Mouse (Mus musculus) embryonic facial prominence, embryonic 13.5 days (tissue): ENCODE measurements at regions not wholly inside any gene's neighbourhood (a gene's known extent, or its start where the extent isn't known, plus 50 kb on each side); places are given as distances from the start of the nearest gene placed in this dataset.
A peak's percentile ranks its signal among the peaks of the same experiment; 100 is the strongest.

Source experiments
- ATAC-seq: fragments of 200-750 bp; cut with Nextera tagmentation; 2 replicates; pipeline ENCODE4 v1.8.0; 2017; ENCODE audit warnings: low read depth; ENCODE audit not compliant: insufficient number of reproducible peaks, insufficient read depth, low FRiP score, low TSS enrichment
- H3K27ac ChIP-seq: fragments of 300-500 bp; sonication (generic); 2 replicates; pipeline ENCODE4 v1.5.1; 2015; ENCODE audit warnings: moderate library complexity, mild to moderate bottlenecking, inconsistent platforms
- H3K27me3 ChIP-seq: fragments of 300-500 bp; sonication (generic); 2 replicates; pipeline ENCODE4 v1.6.1; 2015; ENCODE audit warnings: mild to moderate bottlenecking, inconsistent platforms
- H3K36me3 ChIP-seq: fragments of 300-500 bp; sonication (generic); 2 replicates; pipeline ENCODE4 v1.6.1; 2015; ENCODE audit warnings: mild to moderate bottlenecking, inconsistent platforms
- H3K4me1 ChIP-seq: fragments of 300-500 bp; sonication (generic); 2 replicates; pipeline ENCODE4 v1.6.1; 2015; ENCODE audit warnings: inconsistent platforms
- H3K4me2 ChIP-seq: fragments of 300-500 bp; sonication (generic); 2 replicates; pipeline ENCODE4 v1.6.1; 2015; ENCODE audit warnings: moderate library complexity, mild to moderate bottlenecking, inconsistent platforms
- H3K4me3 ChIP-seq: fragments of 300-500 bp; sonication (generic); 2 replicates; pipeline ENCODE4 v1.5.1; 2015; ENCODE audit warnings: mild to moderate bottlenecking, inconsistent platforms
- H3K9ac ChIP-seq: fragments of 300-500 bp; sonication (generic); 2 replicates; pipeline ENCODE4 v1.6.1; 2015; ENCODE audit warnings: mild to moderate bottlenecking, inconsistent platforms
- H3K9me3 ChIP-seq: fragments of 300-500 bp; sonication (generic); 2 replicates; pipeline ENCODE4 v1.6.1; 2016; ENCODE audit warnings: inconsistent platforms
- WGBS: fragments of 180-500 bp; shearing (Covaris S2); methylation state at CpG from one replicate; pipeline ENCODE4 v1.1.7; 2015; ENCODE audit warnings: mixed read lengths; 5-methylcytosine and 5-hydroxymethylcytosine counted together

GRCm38 (mm10) chr1:40993327-40993726 lies 187.9 kb downstream of the Tmem182 start:
- no peak overlapping the region for H3K27ac ChIP-seq
- H3K4me1 ChIP-seq: no peaks in the 10 kb centered on the region
- no peak for ATAC-seq
- 68% methylated on average over 4 of the region's 4 CpGs for WGBS
- no peak overlapping the region for H3K4me3 ChIP-seq
- no peaks in the 10 kb centered on the region for H3K36me3 ChIP-seq
- no peaks in the 10 kb centered on the region for H3K9me3 ChIP-seq
- H3K27me3 ChIP-seq: peaks cover 5% of the 10 kb centered on the region; the same call in 1 of the 2 replicates
- no peak overlapping the region for H3K9ac ChIP-seq
- no peak overlapping the region for H3K4me2 ChIP-seq

GRCm38 (mm10) chr1:41001154-41001949 lies 196.0 kb downstream of the Tmem182 start:
- no peak for ATAC-seq
- Histone ChIP-seq H3K27me3 (peaks cover 5% of the 10 kb centered on the region; the same call in 1 of the 2 replicates), H3K36me3 (no peaks in the 10 kb centered on the region), H3K9me3 (no peaks in the 10 kb centered on the region), H3K4me2 (peak overlapping the region; percentile 5; the same call in 1 of the 2 replicates), H3K9ac (no peak overlapping the region), H3K4me3 (no peak overlapping the region), H3K4me1 (peaks cover 17% of the 10 kb centered on the region), H3K27ac (no peak overlapping the region)
- 42% methylated on average over 13 of the region's 13 CpGs for WGBS

- 34% methylated on average over 9 of the region's 9 CpGs for WGBS
- Histone ChIP-seq H3K9ac (no peak overlapping the region), H3K27me3 (peaks cover 5% of the 10 kb centered on the region; the same call in 1 of the 2 replicates), H3K36me3 (no peaks in the 10 kb centered on the region), H3K4me2 (peak overlapping the region; percentile 5; the same call in 1 of the 2 replicates), H3K4me3 (no peak overlapping the region), H3K9me3 (no peaks in the 10 kb centered on the region), H3K4me1 (peaks cover 23% of the 10 kb centered on the region), H3K27ac (no peak overlapping the region)
- no peak for ATAC-seq
Observed at GRCm38 (mm10) chr1:41002006-41002405, 196.6 kb downstream of the Tmem182 start.

- Histone ChIP-seq H3K27me3 (no peaks in the 10 kb centered on the region), H3K4me2 (no peak overlapping the region), H3K27ac (no peak overlapping the region), H3K9ac (no peak overlapping the region), H3K4me3 (no peak overlapping the region), H3K36me3 (no peaks in the 10 kb centered on the region), H3K9me3 (no peaks in the 10 kb centered on the region), H3K4me1 (no peaks in the 10 kb centered on the region)
- 87% methylated on average over 4 of the region's 4 CpGs for WGBS
- ATAC-seq: no peak
Observed at GRCm38 (mm10) chr1:41026943-41027342, 221.5 kb downstream of the Tmem182 start.

GRCm38 (mm10) chr1:41027540-41027978 lies 222.2 kb downstream of the Tmem182 start:
- Histone ChIP-seq H3K4me1 (no peaks in the 10 kb centered on the region), H3K9ac (no peak overlapping the region), H3K9me3 (no peaks in the 10 kb centered on the region), H3K4me3 (no peak overlapping the region), H3K4me2 (no peak overlapping the region), H3K27ac (no peak overlapping the region), H3K27me3 (no peaks in the 10 kb centered on the region), H3K36me3 (no peaks in the 10 kb centered on the region)
- ATAC-seq: no peak
- 50% methylated on average over 4 of the region's 4 CpGs for WGBS

GRCm38 (mm10) chr1:41028021-41028420 lies 222.6 kb downstream of the Tmem182 start:
- no peaks in the 10 kb centered on the region for H3K4me1 ChIP-seq
- H3K4me3 ChIP-seq: no peak overlapping the region
- no peaks in the 10 kb centered on the region for H3K27me3 ChIP-seq
- no peaks in the 10 kb centered on the region for H3K9me3 ChIP-seq
- no peak for ATAC-seq
- H3K9ac ChIP-seq: no peak overlapping the region
- WGBS: 82% methylated on average over 2 of the region's 2 CpGs
- H3K36me3 ChIP-seq: no peaks in the 10 kb centered on the region
- no peak overlapping the region for H3K4me2 ChIP-seq
- H3K27ac ChIP-seq: no peak overlapping the region

GRCm38 (mm10) chr1:41035085-41035880 lies 229.9 kb downstream of the Tmem182 start:
- H3K9me3 ChIP-seq: no peaks in the 10 kb centered on the region
- H3K4me2 ChIP-seq: peak overlapping the region; percentile 52
- H3K27me3 ChIP-seq: no peaks in the 10 kb centered on the region
- ATAC-seq: no peak
- H3K27ac ChIP-seq: peak overlapping the region; percentile 66
- peaks cover 18% of the 10 kb centered on the region for H3K4me1 ChIP-seq
- peak overlapping the region; percentile 14 for H3K4me3 ChIP-seq
- WGBS: 25% methylated on average over 22 of the region's 22 CpGs
- no peak overlapping the region for H3K9ac ChIP-seq
- H3K36me3 ChIP-seq: no peaks in the 10 kb centered on the region

GRCm38 (mm10) chr1:41036940-41037339 lies 231.5 kb downstream of the Tmem182 start:
- Histone ChIP-seq H3K4me1 (peaks cover 18% of the 10 kb centered on the region), H3K4me2 (peak overlapping the region; percentile 41), H3K27ac (peak overlapping the region; percentile 44; the same call in 1 of the 2 replicates), H3K9ac (0 out of 2 replicates have a peak overlapping the region, but pooled peaks have one; percentile 16), H3K4me3 (peak overlapping the region; percentile 1; the same call in 1 of the 2 replicates), H3K36me3 (no peaks in the 10 kb centered on the region), H3K9me3 (no peaks in the 10 kb centered on the region), H3K27me3 (no peaks in the 10 kb centered on the region)
- no peak for ATAC-seq
- WGBS: 42% methylated on average over 12 of the region's 12 CpGs

- no peak overlapping the region for H3K4me2 ChIP-seq
- peak overlapping the region; percentile 11; the same call in 1 of the 2 replicates for H3K27ac ChIP-seq
- ATAC-seq: no peak
- no peaks in the 10 kb centered on the region for H3K9me3 ChIP-seq
- no peaks in the 10 kb centered on the region for H3K27me3 ChIP-seq
- H3K4me1 ChIP-seq: peaks cover 6% of the 10 kb centered on the region; the same call in 1 of the 2 replicates
- WGBS: 65% methylated on average over 5 of the region's 5 CpGs
- no peak overlapping the region for H3K4me3 ChIP-seq
- no peak overlapping the region for H3K9ac ChIP-seq
- no peaks in the 10 kb centered on the region for H3K36me3 ChIP-seq
Observed at GRCm38 (mm10) chr1:41054426-41054955, 249.1 kb downstream of the Tmem182 start.

GRCm38 (mm10) chr1:41055761-41056160 lies 250.4 kb downstream of the Tmem182 start:
- H3K4me1 ChIP-seq: peaks cover 6% of the 10 kb centered on the region; the same call in 1 of the 2 replicates
- H3K36me3 ChIP-seq: no peaks in the 10 kb centered on the region
- H3K27me3 ChIP-seq: no peaks in the 10 kb centered on the region
- H3K9ac ChIP-seq: no peak overlapping the region
- H3K4me3 ChIP-seq: no peak overlapping the region
- peak overlapping the region; percentile 19 for H3K4me2 ChIP-seq
- no peak for ATAC-seq
- peak overlapping the region; percentile 75 for H3K27ac ChIP-seq
- no peaks in the 10 kb centered on the region for H3K9me3 ChIP-seq
- WGBS: 41% methylated on average over 10 of the region's 10 CpGs

GRCm38 (mm10) chr1:41065130-41065529 lies 259.7 kb downstream of the Tmem182 start:
- H3K4me1 ChIP-seq: no peaks in the 10 kb centered on the region
- H3K36me3 ChIP-seq: no peaks in the 10 kb centered on the region
- no peak overlapping the region for H3K4me2 ChIP-seq
- no peak overlapping the region for H3K4me3 ChIP-seq
- ATAC-seq: no peak
- H3K27me3 ChIP-seq: no peaks in the 10 kb centered on the region
- H3K9me3 ChIP-seq: no peaks in the 10 kb centered on the region
- no peak overlapping the region for H3K9ac ChIP-seq
- 85% methylated on average over 10 of the region's 10 CpGs for WGBS
- no peak overlapping the region for H3K27ac ChIP-seq
